Mouse (Mus musculus): ENCODE results near the gene Cebpb. TPM values are rescaled to one million over a fixed set of nuclear protein-coding genes. Genes with fewer than 3 reads are reported as not detected.
A peak's percentile ranks its signal among the peaks of the same experiment; 100 is the strongest.

The Cebpb gene
- polyA plus RNA-seq, 1 experiment from 2014 or later: 0.51 TPM

DNA sequence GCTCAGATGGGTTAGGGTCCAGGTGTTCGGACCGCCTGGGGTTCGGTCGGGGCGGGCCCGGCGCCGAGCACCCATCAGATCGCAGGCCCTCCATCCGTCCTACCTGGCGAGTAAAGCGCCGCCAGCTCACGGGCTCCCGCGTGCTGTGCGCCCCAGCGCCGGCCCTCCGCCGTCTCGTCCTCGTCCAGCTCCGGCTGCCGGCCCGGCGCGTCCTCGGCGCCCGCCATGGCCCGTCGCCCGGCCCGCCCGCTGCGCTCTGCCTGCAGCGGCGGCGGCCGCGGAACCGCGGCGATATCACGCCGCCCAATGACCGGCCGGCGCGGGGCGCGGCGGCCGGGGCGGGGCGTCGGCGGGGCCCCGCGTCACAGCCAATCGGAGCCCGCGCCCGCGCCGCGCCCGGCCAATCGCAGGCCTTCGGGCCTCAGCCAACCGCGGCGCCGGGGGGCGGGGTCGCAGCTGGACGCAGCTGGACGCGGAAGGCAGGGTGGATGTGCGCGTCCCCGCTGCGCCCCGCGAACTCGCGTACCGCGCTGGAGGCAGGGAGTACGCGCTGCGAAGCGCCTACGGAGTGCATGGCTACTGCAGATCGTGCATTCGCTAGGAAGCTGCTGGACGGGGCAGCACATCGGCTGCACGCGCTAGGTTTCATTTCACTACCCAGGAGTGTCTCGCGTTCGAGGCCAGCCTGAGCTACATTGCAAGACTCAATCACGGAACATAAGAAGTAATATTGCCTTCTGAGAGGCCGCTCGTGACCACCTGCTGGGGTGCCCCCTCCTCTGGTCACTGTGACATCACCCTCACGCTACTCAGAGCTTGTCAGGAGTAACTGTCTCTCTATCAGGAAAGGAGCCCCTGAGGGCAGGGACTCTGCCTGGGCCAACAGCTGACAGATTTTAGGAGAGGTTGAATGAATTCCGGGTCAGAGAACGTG, 27.2 kb upstream of the Cebpb start, which contains the start of gene Gm20431:
Gene Gm20431, minus strand, starts transcription at position 227 of the 934 bp plus-strand sequence.
- peak; percentile 96 for ATAC-seq (replicated peaks; ENCODE audit: extremely low read depth, insufficient read depth, low FRiP score)
- WGBS: under 1% methylated on average over 100 of the region's 110 CpGs
- peak within 1 kb of the TSS; percentile 90 for H3K9ac ChIP-seq (ENCODE audit: low read length)
- peak within 1 kb of the TSS; percentile 62 for H3K27ac ChIP-seq (ENCODE audit: low read length)
- H3K4me3 ChIP-seq (ENCODE audit: low read length): peak within 1 kb of the TSS; percentile 84
- H3K4me2 ChIP-seq (ENCODE audit: low read depth, low read length): peak within 1 kb of the TSS; percentile 98
- H3K36me3 ChIP-seq (ENCODE audit: control insufficient read depth, insufficient read depth): no peaks in the 10 kb centered on the region
- no peaks in the 10 kb centered on the region for H3K27me3 ChIP-seq (ENCODE audit: control insufficient read depth, insufficient read depth, low read length)
- H3K9me3 ChIP-seq (replicated peaks; ENCODE audit: control insufficient read depth, low read length): no peaks in the 10 kb centered on the region
- H3K4me1 ChIP-seq (ENCODE audit: control insufficient read depth, insufficient read depth, low read length): peaks cover 25% of the 10 kb centered on the region

DNA sequence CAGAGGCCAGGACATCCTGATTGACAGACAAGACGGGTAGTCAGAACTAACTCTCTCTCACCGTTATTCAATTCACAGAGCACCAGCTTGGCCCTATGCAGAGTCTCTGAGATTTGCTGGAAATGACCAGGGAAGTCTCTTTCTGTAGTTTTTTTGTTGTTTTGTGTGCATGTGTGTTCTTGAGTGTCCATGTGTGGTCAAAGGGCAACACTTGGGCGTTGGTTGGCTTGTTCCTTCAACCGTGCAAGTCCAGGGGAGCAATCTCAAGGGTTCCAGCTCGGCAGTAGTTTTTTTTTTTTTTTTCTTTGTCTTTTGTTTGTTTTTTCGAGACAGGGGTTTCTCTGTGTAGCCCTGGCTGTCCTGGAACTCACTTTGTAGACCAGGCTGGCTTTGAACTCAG, 26.0 kb upstream of the Cebpb start:
- no peaks in the 10 kb centered on the region; the same call in 1 of the 2 replicates for H3K27me3 ChIP-seq (ENCODE audit: control insufficient read depth, insufficient read depth, low read length)
- no peak for ATAC-seq (replicated peaks; ENCODE audit: extremely low read depth, insufficient read depth, low FRiP score)
- H3K36me3 ChIP-seq (ENCODE audit: control insufficient read depth, insufficient read depth): no peaks in the 10 kb centered on the region
- no peaks in the 10 kb centered on the region for H3K9me3 ChIP-seq (replicated peaks; ENCODE audit: control insufficient read depth, low read length)
- H3K4me2 ChIP-seq (ENCODE audit: low read depth, low read length): no peak overlapping the region
- no peak overlapping the region for H3K9ac ChIP-seq (ENCODE audit: low read length)
- no peak overlapping the region for H3K4me3 ChIP-seq (ENCODE audit: low read length)
- H3K27ac ChIP-seq (ENCODE audit: low read length): no peak overlapping the region
- WGBS: 50% methylated on average over 6 of the region's 6 CpGs
- peaks cover 25% of the 10 kb centered on the region for H3K4me1 ChIP-seq (ENCODE audit: control insufficient read depth, insufficient read depth, low read length)

DNA sequence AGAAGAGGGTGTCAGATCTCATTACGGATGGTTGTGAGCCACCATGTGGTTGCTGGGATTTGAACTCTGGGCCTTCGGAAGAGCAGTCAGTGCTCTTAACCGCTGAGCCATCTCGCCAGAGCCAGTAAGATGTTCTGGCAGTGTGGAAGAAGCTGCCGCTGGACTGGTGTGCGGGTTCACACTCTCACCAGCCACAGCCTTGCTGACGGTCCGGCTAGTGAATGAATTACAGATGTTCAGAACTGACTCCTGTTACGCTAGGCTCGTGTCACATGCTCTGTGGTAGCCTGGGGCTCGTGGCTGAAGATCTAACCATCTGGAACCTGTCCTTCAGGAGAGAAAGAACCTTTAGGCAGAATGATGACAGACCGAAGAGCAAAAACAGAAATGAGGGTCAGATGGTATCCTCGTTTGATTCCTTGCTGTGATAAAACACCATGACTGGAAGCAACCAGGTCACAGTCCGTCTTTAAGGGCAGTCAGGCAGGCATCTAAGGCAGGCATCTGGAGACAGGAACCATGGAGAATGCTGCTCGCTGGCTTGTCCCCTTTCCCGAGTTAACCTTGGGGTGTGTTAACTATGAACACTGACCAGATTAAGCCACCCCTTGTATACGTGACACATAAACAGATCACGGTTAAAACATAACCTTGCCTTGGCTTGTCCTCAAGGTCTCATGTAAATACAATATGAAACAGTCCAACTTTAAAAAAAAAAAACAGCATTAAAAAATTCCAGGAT, 22.6 kb upstream of the Cebpb start:
- H3K4me3 ChIP-seq (ENCODE audit: low read length): no peak overlapping the region
- H3K27ac ChIP-seq (ENCODE audit: low read length): no peak overlapping the region
- WGBS: 82% methylated on average over 18 of the region's 18 CpGs
- H3K27me3 ChIP-seq (ENCODE audit: control insufficient read depth, insufficient read depth, low read length): no peaks in the 10 kb centered on the region; the same call in 1 of the 2 replicates
- H3K4me2 ChIP-seq (ENCODE audit: low read depth, low read length): no peak overlapping the region
- H3K4me1 ChIP-seq (ENCODE audit: control insufficient read depth, insufficient read depth, low read length): peaks cover 4% of the 10 kb centered on the region; the same call in 1 of the 2 replicates
- H3K36me3 ChIP-seq (ENCODE audit: control insufficient read depth, insufficient read depth): no peaks in the 10 kb centered on the region
- H3K9me3 ChIP-seq (replicated peaks; ENCODE audit: control insufficient read depth, low read length): no peaks in the 10 kb centered on the region
- no peak for ATAC-seq (replicated peaks; ENCODE audit: extremely low read depth, insufficient read depth, low FRiP score)
- no peak overlapping the region for H3K9ac ChIP-seq (ENCODE audit: low read length)

DNA sequence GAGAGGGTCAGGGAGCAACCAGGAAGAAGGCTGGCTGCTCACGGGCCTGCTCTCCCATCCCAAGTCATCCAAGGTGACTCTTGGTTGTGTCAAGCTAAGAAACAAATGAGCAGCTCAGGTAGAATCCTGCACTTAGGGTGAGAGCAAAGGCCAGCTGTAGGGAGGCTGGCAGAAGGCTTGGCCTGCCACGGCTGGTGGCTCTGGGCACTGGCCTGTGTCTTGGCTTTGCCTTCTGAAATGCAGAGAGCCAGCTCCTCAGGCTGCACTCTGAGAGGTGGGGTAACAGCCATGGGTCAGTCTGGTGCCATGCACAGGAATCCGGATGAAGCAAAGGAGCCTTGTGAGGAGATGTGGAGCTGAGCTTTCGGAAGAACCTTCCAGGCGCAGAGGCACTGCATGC, 20.3 kb upstream of the Cebpb start:
- Histone ChIP-seq H3K36me3 (ENCODE audit: control insufficient read depth, insufficient read depth) (no peaks in the 10 kb centered on the region), H3K9me3 (replicated peaks; ENCODE audit: control insufficient read depth, low read length) (no peaks in the 10 kb centered on the region), H3K27ac (ENCODE audit: low read length) (no peak overlapping the region), H3K4me3 (ENCODE audit: low read length) (no peak overlapping the region), H3K27me3 (ENCODE audit: control insufficient read depth, insufficient read depth, low read length) (no peaks in the 10 kb centered on the region; the same call in 1 of the 2 replicates), H3K4me2 (ENCODE audit: low read depth, low read length) (no peak overlapping the region), H3K4me1 (ENCODE audit: control insufficient read depth, insufficient read depth, low read length) (peaks cover 3% of the 10 kb centered on the region; the same call in 1 of the 2 replicates), H3K9ac (ENCODE audit: low read length) (no peak overlapping the region)
- ATAC-seq (replicated peaks; ENCODE audit: extremely low read depth, insufficient read depth, low FRiP score): no peak
- WGBS: 83% methylated on average over 5 of the region's 5 CpGs

DNA sequence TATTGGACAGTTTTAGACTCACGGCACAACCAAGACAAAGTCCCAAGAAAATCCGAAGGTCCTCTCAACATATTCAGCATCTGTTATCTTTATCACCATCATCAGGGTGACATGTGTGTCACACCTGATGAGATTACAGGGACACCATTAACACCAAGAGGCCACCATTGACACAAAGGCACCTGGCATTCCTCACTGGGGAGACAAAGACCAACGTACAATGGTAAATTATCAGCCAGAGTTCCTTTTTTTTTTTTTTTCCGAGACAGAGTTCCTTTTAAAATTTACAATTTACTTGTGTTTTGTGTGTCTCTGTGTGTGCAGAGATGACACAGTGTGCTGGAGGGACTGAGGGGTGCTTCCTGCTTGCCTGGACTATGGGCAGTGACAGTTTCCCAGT, 19.3 kb upstream of the Cebpb start:
- H3K4me1 ChIP-seq (ENCODE audit: control insufficient read depth, insufficient read depth, low read length): peaks cover 3% of the 10 kb centered on the region; the same call in 1 of the 2 replicates
- no peak overlapping the region for H3K4me3 ChIP-seq (ENCODE audit: low read length)
- 55% methylated on average over 4 of the region's 4 CpGs for WGBS
- no peak overlapping the region for H3K4me2 ChIP-seq (ENCODE audit: low read depth, low read length)
- H3K36me3 ChIP-seq (ENCODE audit: control insufficient read depth, insufficient read depth): no peaks in the 10 kb centered on the region
- no peak for ATAC-seq (replicated peaks; ENCODE audit: extremely low read depth, insufficient read depth, low FRiP score)
- no peaks in the 10 kb centered on the region; the same call in 1 of the 2 replicates for H3K27me3 ChIP-seq (ENCODE audit: control insufficient read depth, insufficient read depth, low read length)
- no peak overlapping the region for H3K9ac ChIP-seq (ENCODE audit: low read length)
- no peaks in the 10 kb centered on the region for H3K9me3 ChIP-seq (replicated peaks; ENCODE audit: control insufficient read depth, low read length)
- H3K27ac ChIP-seq (ENCODE audit: low read length): no peak overlapping the region

DNA sequence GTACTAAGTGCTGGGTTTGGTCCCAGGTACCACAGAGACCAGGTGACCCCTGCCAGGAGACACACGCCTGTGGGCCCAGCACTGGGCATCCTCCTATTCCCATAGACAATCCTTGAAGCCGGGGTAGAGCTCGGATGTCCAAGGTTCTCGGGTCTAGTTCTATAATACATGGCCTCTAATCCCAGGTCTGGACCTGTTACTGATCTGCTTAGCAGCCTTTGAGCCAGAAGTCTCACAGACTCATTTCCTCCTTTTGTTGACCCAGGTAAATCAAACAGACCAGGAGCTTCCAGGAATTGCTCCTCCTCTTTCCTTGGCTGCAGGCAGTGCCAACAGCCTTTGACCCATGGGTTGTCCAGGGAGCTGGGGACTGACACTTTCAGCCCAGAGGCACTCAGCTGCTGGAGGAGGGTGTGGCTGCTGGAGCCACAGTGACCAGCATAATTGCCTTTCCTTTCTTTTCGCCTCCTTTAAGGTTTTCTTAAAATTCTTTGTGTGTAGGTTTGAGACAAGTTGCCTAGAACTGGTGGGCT, 17.5 kb upstream of the Cebpb start:
- no peak for ATAC-seq (replicated peaks; ENCODE audit: extremely low read depth, insufficient read depth, low FRiP score)
- Histone ChIP-seq H3K36me3 (ENCODE audit: control insufficient read depth, insufficient read depth) (no peaks in the 10 kb centered on the region), H3K9ac (ENCODE audit: low read length) (no peak overlapping the region), H3K27ac (ENCODE audit: low read length) (no peak overlapping the region), H3K9me3 (replicated peaks; ENCODE audit: control insufficient read depth, low read length) (no peaks in the 10 kb centered on the region), H3K4me3 (ENCODE audit: low read length) (no peak overlapping the region), H3K4me2 (ENCODE audit: low read depth, low read length) (no peak overlapping the region), H3K27me3 (ENCODE audit: control insufficient read depth, insufficient read depth, low read length) (no peaks in the 10 kb centered on the region; the same call in 1 of the 2 replicates), H3K4me1 (ENCODE audit: control insufficient read depth, insufficient read depth, low read length) (peaks cover 3% of the 10 kb centered on the region; the same call in 1 of the 2 replicates)
- 80% methylated on average over 5 of the region's 5 CpGs for WGBS

DNA sequence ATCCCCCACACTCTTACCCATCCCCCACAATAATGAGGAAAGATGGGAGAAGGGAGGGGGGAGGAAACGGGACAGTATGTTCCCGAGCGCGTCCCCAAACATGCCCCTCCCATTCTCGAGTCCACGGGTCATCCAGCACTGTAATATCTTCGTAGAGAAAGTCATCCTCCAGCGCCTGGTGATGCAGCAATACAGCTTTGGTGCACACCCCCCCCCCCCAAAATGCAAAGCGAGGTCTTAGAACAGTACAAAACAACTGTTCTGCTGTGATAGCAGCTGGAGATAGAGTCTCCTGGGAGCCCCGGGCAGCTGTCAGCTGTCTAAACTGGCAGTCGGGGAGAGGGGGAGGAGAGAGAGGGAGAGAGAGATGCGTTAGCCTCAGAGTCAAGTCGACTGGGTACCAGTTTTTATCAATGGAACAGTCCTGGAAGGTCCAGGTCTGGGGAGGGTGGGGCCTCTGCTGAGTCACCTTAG, 16.5 kb upstream of the Cebpb start:
- Histone ChIP-seq H3K27me3 (ENCODE audit: control insufficient read depth, insufficient read depth, low read length) (no peaks in the 10 kb centered on the region; the same call in 1 of the 2 replicates), H3K36me3 (ENCODE audit: control insufficient read depth, insufficient read depth) (no peaks in the 10 kb centered on the region), H3K9me3 (replicated peaks; ENCODE audit: control insufficient read depth, low read length) (no peaks in the 10 kb centered on the region), H3K4me2 (ENCODE audit: low read depth, low read length) (peak overlapping the region; percentile 34), H3K4me1 (ENCODE audit: control insufficient read depth, insufficient read depth, low read length) (peaks cover 3% of the 10 kb centered on the region; the same call in 1 of the 2 replicates), H3K9ac (ENCODE audit: low read length) (no peak overlapping the region), H3K4me3 (ENCODE audit: low read length) (no peak overlapping the region), H3K27ac (ENCODE audit: low read length) (no peak overlapping the region)
- peak; percentile 11; the same call in 1 of the 2 replicates for ATAC-seq (replicated peaks; ENCODE audit: extremely low read depth, insufficient read depth, low FRiP score)
- WGBS: 22% methylated on average over 13 of the region's 13 CpGs

DNA sequence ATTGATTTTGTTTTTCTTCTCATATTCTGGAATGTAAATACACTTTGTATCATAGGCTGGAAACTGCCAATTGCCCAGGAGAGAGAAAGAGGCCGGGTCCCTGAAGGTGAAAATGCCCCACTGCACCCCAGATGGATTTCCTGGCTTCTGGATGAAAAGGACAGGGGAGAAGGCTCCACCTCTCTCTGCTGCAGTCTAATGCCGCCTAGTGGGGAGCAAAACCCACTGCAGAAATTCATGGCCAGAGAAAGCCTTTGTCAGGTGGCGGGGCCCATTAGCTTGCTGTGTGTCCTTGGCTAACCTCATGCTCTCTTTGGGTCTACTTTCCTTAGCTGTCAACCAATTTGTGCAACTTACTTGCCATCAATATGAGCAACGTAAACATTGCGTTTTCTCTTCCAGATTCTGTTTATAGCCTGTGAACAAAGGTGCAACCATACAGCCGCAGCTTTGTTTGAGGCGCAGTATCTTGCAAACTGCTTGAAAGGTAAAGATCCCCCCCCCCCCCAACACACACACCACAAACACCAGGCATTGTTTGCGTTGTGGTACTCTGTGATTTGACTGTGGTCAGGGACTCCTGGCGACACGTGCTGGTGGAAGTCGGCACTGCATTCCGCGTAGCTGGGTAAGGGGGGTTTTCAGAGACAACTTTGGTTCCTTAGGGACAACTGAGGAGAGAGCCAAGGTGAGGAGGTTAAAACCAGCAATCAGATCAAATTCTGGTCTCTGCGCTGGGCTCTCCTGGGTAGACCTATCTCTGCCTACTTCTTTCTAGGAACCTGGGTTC, 13.4 kb upstream of the Cebpb start:
- Histone ChIP-seq H3K4me2 (ENCODE audit: low read depth, low read length) (no peak overlapping the region), H3K27me3 (ENCODE audit: control insufficient read depth, insufficient read depth, low read length) (no peaks in the 10 kb centered on the region), H3K36me3 (ENCODE audit: control insufficient read depth, insufficient read depth) (no peaks in the 10 kb centered on the region), H3K4me3 (ENCODE audit: low read length) (no peak overlapping the region), H3K4me1 (ENCODE audit: control insufficient read depth, insufficient read depth, low read length) (peaks cover 3% of the 10 kb centered on the region; the same call in 1 of the 2 replicates), H3K9ac (ENCODE audit: low read length) (no peak overlapping the region), H3K27ac (ENCODE audit: low read length) (no peak overlapping the region), H3K9me3 (replicated peaks; ENCODE audit: control insufficient read depth, low read length) (no peaks in the 10 kb centered on the region)
- no peak for ATAC-seq (replicated peaks; ENCODE audit: extremely low read depth, insufficient read depth, low FRiP score)
- 34% methylated on average over 14 of the region's 14 CpGs for WGBS
